Mouse (Mus musculus) frontal cortex, adult 2 months (tissue): ENCODE results near the gene Gm20388. TPM values are rescaled to one million over a fixed set of nuclear protein-coding genes. Genes with fewer than 3 reads are reported as not detected.
A peak's percentile ranks its signal among the peaks of the same experiment; 100 is the strongest.

Source experiments
- DNase-seq, 2 experiments: peaks; one replicate each; pipeline ENCODE4 v3.0.0; 2022; ENCODE audit warnings: low spot score in 1 of 2; ENCODE audit errors: extremely low spot score in 1 of 2
- polyA plus RNA-seq: library from polyadenylated mRNA; depleted of rRNA; stranded (reverse); fragments of >200 nt; gene quantifications from 2 replicates; pipeline ENCODE4 v1.2.3, GENCODE M21; 2012

The Gm20388 gene
- polyA plus RNA-seq, 1 experiment, result 22.2 TPM

DNA sequence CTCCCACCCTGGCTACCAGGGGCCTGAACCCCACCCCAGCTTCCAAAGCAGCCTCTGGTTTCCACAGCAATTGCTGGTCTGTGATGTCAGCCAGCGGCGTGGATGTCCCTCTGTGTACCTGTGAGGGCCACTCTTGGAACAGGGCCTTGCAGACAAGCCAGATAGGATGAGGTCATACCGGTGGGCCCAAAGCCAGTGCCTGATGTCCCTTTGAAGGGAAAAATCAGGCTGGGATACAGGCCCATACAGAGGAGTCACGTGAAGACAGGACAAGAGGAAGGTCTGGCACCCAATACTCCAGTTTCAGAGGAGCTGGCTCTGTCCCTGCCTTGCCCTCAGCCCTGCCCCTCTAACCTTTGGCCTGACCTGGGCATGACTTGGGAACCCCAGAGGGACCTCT, 2289.2 kb downstream of the Gm20388 start:
- no peak for DNase-seq

DNA sequence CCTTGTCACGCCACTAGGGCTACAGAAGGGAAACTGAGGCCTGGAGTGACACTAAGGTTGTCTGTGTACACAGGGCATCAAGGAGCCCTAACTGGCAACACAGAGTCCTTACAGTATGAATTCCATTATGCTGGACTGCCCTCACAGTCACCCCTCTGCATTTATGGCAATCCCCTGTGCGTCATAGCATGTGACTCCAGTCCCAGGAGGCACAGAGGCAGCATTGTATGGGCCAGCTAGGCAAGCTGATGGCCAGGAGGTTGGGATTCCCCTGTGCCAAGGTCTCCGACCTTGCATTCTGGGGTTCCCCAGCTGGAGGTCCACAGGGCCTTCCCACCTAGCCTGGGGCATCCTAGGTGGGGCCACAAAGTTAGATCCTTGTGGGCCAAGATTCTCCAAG, 2300.9 kb downstream of the Gm20388 start:
- DNase-seq, result no peak

DNA sequence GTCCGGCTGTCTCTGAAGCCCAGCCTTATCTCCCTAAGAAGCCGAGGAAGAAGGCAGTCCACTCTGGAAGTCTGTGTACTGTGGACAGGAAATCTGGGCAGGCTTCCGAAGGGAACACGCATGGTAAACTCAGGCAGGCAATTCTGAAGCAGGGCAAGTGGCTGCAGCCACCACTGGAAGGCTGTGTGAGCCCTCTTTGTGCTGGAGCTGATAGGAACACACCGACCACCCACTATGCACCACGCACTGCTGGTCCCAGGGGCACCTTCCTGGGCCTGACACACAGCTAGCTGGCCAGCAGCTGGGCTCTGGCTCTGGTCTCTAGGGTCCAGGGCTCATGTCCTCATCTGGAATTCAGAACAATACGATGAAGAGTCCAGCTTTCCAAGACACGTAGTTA, 2305.0 kb downstream of the Gm20388 start:
- no peak for DNase-seq

DNA sequence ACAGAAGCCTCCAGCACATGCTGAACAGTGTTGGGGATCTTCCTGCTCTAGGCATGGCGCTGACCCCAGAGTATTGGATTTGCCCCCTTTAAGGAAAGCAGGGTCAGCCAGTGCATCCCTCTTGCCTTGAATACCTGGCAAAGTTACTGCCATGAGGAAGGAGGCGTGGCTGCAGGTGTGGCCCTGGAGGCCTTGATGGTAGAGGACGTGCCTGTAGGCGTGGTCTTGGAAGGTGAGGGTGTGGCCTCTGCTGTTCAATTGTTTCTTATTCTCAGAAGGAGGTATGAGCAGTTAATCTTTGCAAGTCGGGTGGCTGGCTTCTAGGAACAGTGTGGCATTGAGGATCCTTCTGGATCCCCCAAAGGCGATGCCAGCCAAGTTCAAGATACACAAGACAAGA, 2305.8 kb downstream of the Gm20388 start:
- no peak for DNase-seq

- DNase-seq, result no peak
These were observed 2307.0 kb downstream of the Gm20388 start for GRCm38 (mm10) chr8:122217456-122218177.

GRCm38 (mm10) chr8:122223976-122224649, 2313.5 kb downstream of the Gm20388 start:
- DNase-seq, result peak in 1 of 2 experiments; percentile 25

DNA sequence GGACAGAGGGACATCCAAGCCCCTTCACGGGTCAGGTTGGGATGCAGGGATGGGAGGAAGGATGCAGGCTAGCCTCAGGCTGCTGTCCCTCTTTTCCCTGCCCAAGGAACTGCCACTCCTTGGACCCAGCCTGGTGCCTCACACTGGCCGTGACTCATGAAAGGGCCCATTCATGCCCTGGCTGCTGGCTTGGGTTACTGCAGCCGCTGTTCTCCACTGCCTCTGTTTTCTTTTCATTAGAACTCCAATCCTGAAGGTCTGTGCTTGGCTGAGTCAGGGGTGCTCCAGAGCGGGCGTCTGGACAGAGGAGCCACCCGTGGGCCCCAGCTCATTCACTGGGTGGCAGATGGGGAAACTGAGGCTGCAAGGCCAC, 2314.0 kb downstream of the Gm20388 start:
- DNase-seq, result peak in 1 of 2 experiments; percentile 41

- peak in 1 of 2 experiments; percentile 13 for DNase-seq
These were observed 2314.8 kb downstream of the Gm20388 start for GRCm38 (mm10) chr8:122225446-122225845.

GRCm38 (mm10) chr8:122227345-122227744, 2316.7 kb downstream of the Gm20388 start:
- no peak for DNase-seq

DNA sequence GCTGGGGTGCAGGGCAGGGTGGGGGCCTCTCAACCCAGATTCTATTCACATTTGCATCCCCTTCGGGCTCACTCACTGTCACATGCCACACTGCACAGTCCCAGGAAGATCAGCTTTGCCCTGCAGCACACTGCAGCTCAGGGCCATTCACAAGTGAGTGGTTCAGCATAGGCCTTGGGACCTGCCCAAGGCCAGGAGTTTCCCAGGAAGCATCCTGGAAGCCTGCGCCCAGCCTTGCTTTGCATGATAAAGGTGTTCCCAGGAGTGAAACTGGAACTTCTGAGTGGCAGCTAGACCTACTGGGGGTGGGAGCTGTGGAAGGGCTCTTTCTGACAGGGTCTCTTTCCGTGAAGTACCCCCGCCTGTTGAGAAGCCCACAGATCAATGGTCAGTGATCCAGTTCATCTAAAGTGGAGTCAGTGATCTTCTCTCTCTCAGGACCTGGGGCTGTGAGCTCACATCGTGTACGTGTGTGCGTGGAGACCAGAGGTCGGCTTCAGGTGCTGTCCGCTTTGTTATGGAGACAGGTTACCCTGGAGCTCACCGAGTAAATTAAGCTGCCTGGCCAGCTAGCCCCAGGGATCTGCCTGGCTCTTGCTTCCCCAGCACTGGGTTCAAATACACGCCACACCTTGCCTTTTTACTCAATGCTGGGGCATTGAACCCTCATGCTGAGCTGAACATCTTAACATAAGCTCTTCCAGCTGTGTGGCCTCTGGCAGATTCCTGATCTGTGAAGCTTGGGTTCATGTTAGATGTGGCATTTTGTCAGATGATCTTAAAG, 2318.3 kb downstream of the Gm20388 start:
- DNase-seq, result no peak

GRCm38 (mm10) chr8:122229819-122230711, 2319.4 kb downstream of the Gm20388 start:
- peak in 1 of 2 experiments; percentile 12 for DNase-seq

- peak; percentile 41 to 83 for DNase-seq
These were observed 2320.2 kb downstream of the Gm20388 start for GRCm38 (mm10) chr8:122230712-122231337.

DNA sequence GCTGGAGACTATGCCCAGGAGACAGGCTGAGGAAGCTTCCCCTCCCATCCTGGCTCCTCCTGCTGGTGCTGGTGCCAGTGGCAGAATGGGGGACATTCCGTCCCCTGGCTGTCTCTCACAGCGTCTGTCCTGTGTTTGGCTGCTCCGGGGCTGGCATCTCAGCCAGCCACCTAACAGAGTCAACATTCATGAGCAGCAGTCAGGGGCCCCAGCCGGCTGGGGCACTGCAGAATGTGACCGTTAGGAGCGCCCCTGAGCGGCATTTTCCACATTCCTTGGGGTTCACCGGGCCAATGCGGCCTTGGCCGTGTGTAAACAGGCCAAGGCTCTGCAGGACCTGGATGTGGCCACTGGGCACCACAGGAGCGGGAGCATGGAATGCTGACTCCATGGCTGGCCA, 2323.4 kb downstream of the Gm20388 start:
- DNase-seq, result no peak

GRCm38 (mm10) chr8:122236521-122236920, 2325.9 kb downstream of the Gm20388 start:
- DNase-seq, result no peak

DNA sequence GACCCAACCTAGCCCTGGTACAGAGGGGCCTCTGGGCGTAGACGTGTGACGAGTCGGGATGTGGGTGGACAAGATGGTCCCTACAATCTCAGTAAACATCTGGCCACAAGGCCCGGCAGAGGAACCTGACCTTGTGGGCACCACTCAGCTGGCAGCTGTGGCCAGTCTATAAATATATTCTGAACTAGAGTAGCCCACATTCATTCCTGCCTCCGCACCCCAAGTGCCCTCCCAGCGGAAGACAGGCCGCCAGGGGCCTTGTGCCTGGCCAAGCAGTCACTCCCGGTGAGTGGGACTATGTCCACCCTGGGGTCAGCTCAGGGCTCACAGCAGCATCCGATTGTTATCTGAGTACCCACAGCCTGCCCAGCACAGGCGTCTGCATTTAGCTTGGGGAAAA, 2327.6 kb downstream of the Gm20388 start:
- DNase-seq, result no peak

DNA sequence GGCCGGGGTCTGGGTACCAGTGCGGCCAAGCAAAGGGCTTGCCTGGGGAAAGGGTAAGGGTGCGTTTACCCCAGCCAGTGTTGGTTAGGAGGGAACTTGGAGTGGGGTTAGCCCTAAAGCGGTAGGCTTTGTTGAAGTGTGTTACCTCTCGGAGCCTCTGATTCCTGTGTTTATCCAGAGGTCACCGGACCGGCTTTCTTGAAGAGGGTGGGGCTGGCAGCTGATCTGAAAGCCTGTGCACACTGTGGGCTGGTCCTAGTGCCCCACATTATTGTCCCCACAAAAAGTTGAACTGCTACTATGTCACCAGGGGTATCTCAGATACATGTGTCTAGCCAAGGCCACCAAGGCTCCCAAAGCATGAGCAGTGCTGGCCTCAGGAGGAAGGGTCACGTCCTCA, 2328.1 kb downstream of the Gm20388 start:
- no peak for DNase-seq

GRCm38 (mm10) chr8:122240241-122241026, 2329.8 kb downstream of the Gm20388 start:
- DNase-seq, result no peak

DNA sequence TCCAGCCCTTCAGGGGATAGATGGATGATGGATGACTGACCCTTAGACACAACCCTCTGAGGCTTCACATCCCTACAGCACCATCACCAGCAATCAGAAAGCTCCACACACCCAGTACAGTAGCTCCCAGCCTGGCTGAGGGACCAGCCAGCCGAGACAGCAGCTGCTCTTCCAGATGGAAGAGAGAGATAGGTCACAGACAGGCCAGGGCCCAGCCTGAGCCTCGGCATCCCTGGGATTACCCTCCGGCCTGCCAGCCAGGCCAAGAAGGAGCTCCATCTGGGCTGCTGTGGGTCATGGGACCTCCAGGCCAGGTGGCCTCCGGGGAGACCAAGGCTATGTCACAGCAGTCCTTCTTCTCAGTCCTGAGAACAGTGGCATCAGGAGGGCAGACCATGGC, 2332.7 kb downstream of the Gm20388 start:
- no peak for DNase-seq

DNA sequence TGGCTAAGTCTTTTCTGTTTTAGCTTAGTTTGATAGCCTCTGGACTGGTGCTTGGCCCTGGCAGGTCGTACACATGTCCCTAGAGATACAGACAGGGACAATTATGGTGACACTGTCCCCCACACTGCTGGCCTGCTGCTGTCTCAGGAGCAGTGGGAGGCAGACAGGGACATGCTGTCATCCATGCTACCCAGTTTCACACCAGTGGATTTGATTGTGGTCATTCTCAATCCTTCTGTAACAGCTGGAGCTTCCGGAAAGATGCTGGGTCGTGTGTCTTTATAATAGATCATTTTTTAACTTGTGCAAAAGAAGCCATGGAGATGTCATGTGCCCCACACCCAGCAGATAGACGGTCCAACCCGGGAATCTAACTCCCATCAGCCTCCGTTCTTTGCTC, 2334.5 kb downstream of the Gm20388 start:
- DNase-seq, result no peak
